In the genomic region with DNA sequence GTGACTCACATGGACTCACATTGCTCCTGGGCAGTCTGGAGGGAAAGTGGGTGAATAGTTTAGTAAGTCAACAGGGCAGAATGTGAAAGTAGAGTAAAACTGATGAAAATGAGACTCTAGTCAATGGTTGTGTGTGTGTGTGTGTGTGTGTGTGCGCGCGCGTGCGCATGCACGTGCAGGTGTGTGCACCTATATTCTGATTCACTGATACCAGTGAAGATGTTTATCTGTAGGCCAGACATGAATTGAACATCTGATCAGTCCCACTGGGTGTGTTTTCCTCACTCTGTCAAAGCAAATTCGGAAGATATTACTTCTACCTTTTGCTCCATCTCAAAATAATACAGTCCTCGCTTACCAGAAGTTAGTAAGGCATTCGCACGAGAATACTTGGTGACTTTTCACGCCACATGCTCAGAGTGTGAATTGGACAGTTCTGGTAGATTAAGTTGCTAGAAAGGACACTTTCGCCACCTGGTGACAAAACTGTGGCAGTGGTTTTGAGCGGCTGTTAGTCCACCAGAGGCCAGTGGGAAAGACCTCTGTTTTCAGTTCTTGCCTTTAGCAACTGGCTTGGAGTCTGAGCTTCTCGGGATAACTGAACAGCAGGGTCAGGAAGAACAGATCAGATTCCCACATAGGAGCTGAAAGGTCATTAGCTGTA, we compare ENCODE assay signal across 8 mouse cellular contexts. TPM values are rescaled to one million over a fixed set of nuclear protein-coding genes. Genes with fewer than 3 reads are reported as not detected.
DNase-seq lines count a peak whose midpoint lies in the region; ATAC-seq and TF ChIP-seq lines count a peak whose summit lies in the region.

No protein-coding gene starts in this region.

- no peak for TF ChIP-seq POLR2A in heart, adult 2 months (IDR thresholded peaks at IDR 0.05; ENCODE audit: insufficient read depth, low read depth, low read length)

- H3K36me3 ChIP-seq in heart, adult 2 months (ENCODE audit: control insufficient read depth, insufficient read depth, low read length), result no peaks in the 10 kb centered on the region
- no peaks in the 10 kb centered on the region for H3K36me3 ChIP-seq in forebrain, embryonic 15.5 days
- H3K36me3 ChIP-seq in lung, postnatal 0 days (ENCODE audit: insufficient read depth, low read length), result no peaks in the 10 kb centered on the region

- no peak overlapping the region for H3K4me3 ChIP-seq in heart, adult 2 months
- H3K4me3 ChIP-seq in forebrain, embryonic 15.5 days, result no peak overlapping the region
- no peak overlapping the region for H3K4me3 ChIP-seq in lung, postnatal 0 days (ENCODE audit: low read depth, low read length)

- TF ChIP-seq EP300 in heart, adult 2 months (IDR thresholded peaks at IDR 0.05; ENCODE audit: insufficient read depth, low read depth, low read length), result no peak
- TF ChIP-seq EP300 in lung, postnatal 0 days (IDR thresholded peaks at IDR 0.05), result no peak

- DNase-seq in heart, adult 2 months, result peak; percentile 9 to 18
- no peak for DNase-seq in heart, adult 11 months
- DNase-seq in Muller cell, postnatal 12 days (ENCODE audit: inconsistent ontology term), result peak; percentile 68
- peak; percentile 66 for DNase-seq in kidney, postnatal 10 days
- DNase-seq in lung, postnatal 0 days (ENCODE audit: low spot score), result peak; percentile 58
- peak; percentile 20 for DNase-seq in right cerebral cortex, postnatal 25 days

- H3K4me1 ChIP-seq in heart, adult 2 months (ENCODE audit: control insufficient read depth, insufficient read depth, low read length), result no peaks in the 10 kb centered on the region
- H3K4me1 ChIP-seq in forebrain, embryonic 15.5 days, result no peaks in the 10 kb centered on the region
- H3K4me1 ChIP-seq in lung, postnatal 0 days (ENCODE audit: insufficient read depth, low read depth, low read length), result no peaks in the 10 kb centered on the region

- no peaks in the 10 kb centered on the region for H3K79me2 ChIP-seq in heart, adult 2 months (replicated peaks; ENCODE audit: control insufficient read depth, insufficient read depth, low read length)

- H3K27me3 ChIP-seq in heart, adult 2 months (ENCODE audit: control insufficient read depth, insufficient read depth, low read length), result no peaks in the 10 kb centered on the region
- no peaks in the 10 kb centered on the region for H3K27me3 ChIP-seq in forebrain, embryonic 15.5 days
- H3K27me3 ChIP-seq in lung, postnatal 0 days (replicated peaks; ENCODE audit: insufficient read depth, low read length), result no peaks in the 10 kb centered on the region

- 49% methylated on average over 14 of the region's 14 CpGs for WGBS in heart, adult 2 months
- 55% methylated on average over 14 of the region's 14 CpGs for WGBS in forebrain, embryonic 15.5 days
- WGBS in lung, postnatal 0 days, result 53% methylated on average over 14 of the region's 14 CpGs

- no peak overlapping the region for H3K4me2 ChIP-seq in forebrain, embryonic 15.5 days (replicated peaks)
- no peak overlapping the region for H3K4me2 ChIP-seq in lung, postnatal 0 days (replicated peaks; ENCODE audit: low read depth, low read length)

- intact Hi-C loops in heart, adult 2 months (cut with DNase I), result loop anchor here (5.0 kb wide), 2 partner anchors 1649 to 1814 kb away; no protein-coding TSS in a partner anchor

- TF ChIP-seq CTCF in heart, adult 2 months (IDR thresholded peaks at IDR 0.05), result peak; percentile 78
- TF ChIP-seq CTCF in lung, postnatal 0 days (IDR thresholded peaks at IDR 0.05), result peak; percentile 78

- no peak overlapping the region for H3K27ac ChIP-seq in heart, adult 2 months
- no peak overlapping the region for H3K27ac ChIP-seq in forebrain, embryonic 15.5 days (replicated peaks)
- H3K27ac ChIP-seq in lung, postnatal 0 days (ENCODE audit: low read length), result no peak overlapping the region

- no peaks in the 10 kb centered on the region for H3K9me3 ChIP-seq in forebrain, embryonic 15.5 days
- H3K9me3 ChIP-seq in lung, postnatal 0 days (ENCODE audit: low read length), result no peaks in the 10 kb centered on the region

- no peak overlapping the region for H3K9ac ChIP-seq in heart, adult 2 months (ENCODE audit: low read depth, low read length)
- no peak overlapping the region for H3K9ac ChIP-seq in forebrain, embryonic 15.5 days (replicated peaks)
- H3K9ac ChIP-seq in lung, postnatal 0 days (replicated peaks; ENCODE audit: low read depth), result no peak overlapping the region

- ATAC-seq in forebrain, embryonic 15.5 days (replicated peaks), result peak; percentile 79
- ATAC-seq in lung, postnatal 0 days, result no peak
- ATAC-seq in erythroblast, adult 5-6 weeks (replicated peaks; ENCODE audit: low FRiP score, poor library complexity, severe bottlenecking), result no peak

RNA-seq across cellular contexts. Expression of gene Vwc2, which starts 17.5 kb away (rescaled TPM):
- total RNA-seq in heart, adult 2 months (2021), result not detected
- 0.82 and 1.1 TPM in 2 replicates for polyA plus RNA-seq in heart, adult 2 months (2012; rRNA removed)
- 3.7 and 5.0 TPM in 2 replicates for polyA plus RNA-seq in forebrain, embryonic 15.5 days (2015; fragmentation: Nextera tagmentation; extraction: Ambion mirVana)
- polyA plus RNA-seq in lung, postnatal 0 days (2015; fragmentation: Nextera tagmentation; extraction: Ambion mirVana), result 0.27 and 0.39 TPM in 2 replicates
- total RNA-seq in erythroblast, adult 5-6 weeks (2015; ENCODE audit: low replicate concordance), result not detected in 2 replicates
- not detected in 2 replicates for total RNA-seq in erythroblast, adult 5-6 weeks (2017; ENCODE audit: low replicate concordance)
